Mouse (Mus musculus) pancreas, adult 10 weeks (tissue): Measurements from ENCODE around the gene Efcab14. TPM values are rescaled to one million over a fixed set of nuclear protein-coding genes. Genes with fewer than 3 reads are reported as not detected.

Experiments used
- polyA plus RNA-seq: library from polyadenylated mRNA; stranded (reverse); fragments of 350-450 nt; fragmentation: Illumina TruSeq; extraction: RNeasy Lipid Tissue Mini Kit (QIAGEN cat#74804); gene quantifications from one replicate; pipeline ENCODE4 v1.2.3, GENCODE M21; 2015; ENCODE audit warnings: low read depth, low replicate concordance; ENCODE audit not compliant: insufficient read depth

The Efcab14 gene
- 9.3 TPM for polyA plus RNA-seq

DNA sequence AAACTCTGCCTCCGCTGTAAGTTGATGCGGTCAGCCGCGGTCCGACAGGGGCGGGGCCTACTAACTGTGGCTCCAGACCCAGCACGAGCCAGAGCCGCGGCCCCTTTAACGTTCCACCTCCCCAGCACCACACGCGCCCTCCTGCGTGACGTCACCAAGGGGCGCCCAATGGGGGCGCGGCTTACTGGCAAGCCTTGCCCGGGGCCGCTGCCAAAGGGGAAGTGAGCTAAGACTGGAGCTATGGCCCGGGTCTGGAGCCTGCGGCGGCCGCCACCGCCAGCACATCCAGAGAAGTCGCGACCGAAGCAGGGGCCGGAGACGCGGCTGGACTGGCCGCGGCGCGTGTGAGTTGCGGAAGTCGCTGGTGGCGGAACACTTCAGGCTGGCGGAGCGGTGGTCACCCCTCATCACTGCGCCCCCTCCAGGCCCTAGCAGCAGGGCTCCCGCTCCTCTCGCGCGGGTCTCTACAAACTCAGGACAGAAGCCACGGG, at the start of gene Efcab14:
Gene Efcab14 (plus strand): TSS at position 194 of the 491 bp plus-strand sequence.

DNA sequence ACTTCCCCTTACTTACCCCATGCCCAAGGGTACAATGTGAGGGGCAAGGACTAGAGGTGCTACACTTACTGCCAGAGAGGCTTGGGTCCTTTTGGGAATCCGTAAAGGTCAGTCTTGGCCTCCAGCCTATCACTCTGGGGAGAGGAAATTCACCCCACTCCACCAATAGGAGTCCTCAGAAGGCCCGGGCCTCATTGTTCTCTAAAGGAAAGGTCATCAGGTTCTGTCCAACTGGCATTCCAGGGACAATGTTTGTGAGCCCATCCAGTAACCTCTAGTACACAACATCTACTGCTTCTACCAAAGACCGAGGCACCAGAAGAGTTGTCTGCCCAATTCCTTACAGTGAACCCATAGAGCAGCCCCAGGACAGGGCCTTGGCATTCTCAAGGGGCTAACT, 43.4 kb downstream of the Efcab14 start, which contains the start of gene Tex38:
Gene Tex38 (minus strand): TSS at position 101 of the 400 bp plus-strand sequence.

DNA sequence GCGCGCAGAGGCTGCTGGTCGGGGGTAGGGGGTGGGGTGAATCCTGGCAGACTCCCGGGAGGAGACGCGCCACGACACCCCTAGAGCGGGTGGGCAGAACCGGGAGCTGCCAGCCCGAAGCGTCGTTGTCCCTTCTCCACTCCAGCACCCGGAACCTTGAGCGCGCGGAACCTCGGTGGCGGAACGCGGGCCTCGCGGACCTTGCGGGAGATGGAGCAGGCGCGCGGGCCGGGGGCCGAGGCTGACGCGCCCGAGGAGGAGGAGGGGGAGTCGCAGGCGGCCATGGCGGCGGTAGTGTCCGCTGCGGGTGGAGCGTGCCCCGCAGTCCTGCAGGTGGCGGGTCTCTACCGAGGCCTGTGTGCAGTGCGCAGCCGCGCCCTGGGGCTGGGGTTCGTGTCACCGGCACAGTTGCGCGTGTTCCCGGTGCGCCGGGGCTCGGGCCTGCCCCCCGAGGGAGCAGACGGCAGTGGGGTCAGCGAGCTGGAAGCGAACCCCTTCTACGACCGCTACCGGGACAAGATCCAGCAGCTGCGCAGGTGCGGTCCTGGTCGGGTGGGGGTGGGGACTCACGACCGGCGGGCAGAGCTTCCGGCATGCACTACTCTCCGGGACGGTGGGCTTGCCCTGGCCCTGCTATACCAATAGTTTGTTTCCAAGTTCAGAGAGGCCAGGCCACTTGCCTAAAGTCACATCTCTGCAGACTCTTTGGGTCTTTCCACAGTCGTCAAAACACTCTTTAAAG, 47.4 kb downstream of the Efcab14 start, which contains the start of gene Atpaf1:
Gene Atpaf1 (plus strand): TSS at position 44 of the 742 bp plus-strand sequence.

Other genes with a start within 250 kb of the Efcab14 start
- gene Cyp4a14, start 241.6 kb upstream of the Efcab14 start, polyA plus RNA-seq, result not detected
- gene Cyp4a10, start 219.5 kb upstream of the Efcab14 start, polyA plus RNA-seq, result not detected
- not detected for gene Cyp4a31, start 174.1 kb upstream of the Efcab14 start, polyA plus RNA-seq
- gene Cyp4a32, start 136.8 kb upstream of the Efcab14 start, polyA plus RNA-seq, result not detected
- 12.9 TPM for gene Cyp4b1, start 90.0 kb upstream of the Efcab14 start, polyA plus RNA-seq
- not detected for gene Tex38, start 43.3 kb downstream of the Efcab14 start, polyA plus RNA-seq
- 5.5 TPM for gene Atpaf1, start 47.1 kb downstream of the Efcab14 start, polyA plus RNA-seq
- 9.4 TPM for gene Mob3c, start 90.3 kb downstream of the Efcab14 start, polyA plus RNA-seq
- 79.9 TPM for gene Mknk1, start 101.5 kb downstream of the Efcab14 start, polyA plus RNA-seq
- gene Kncn, start 146.7 kb downstream of the Efcab14 start, polyA plus RNA-seq, result not detected
- not detected for gene 6430628N08Rik, start 152.9 kb downstream of the Efcab14 start, polyA plus RNA-seq
- gene Dmbx1, start 202.2 kb downstream of the Efcab14 start, polyA plus RNA-seq, result not detected